Mouse (Mus musculus) gastrocnemius, postnatal 36 days (tissue): ENCODE data around the gene Slc11a1. TPM values are rescaled to one million over a fixed set of nuclear protein-coding genes. Genes with fewer than 3 reads are reported as not detected.

Source experiments
- DNase-seq, 2 experiments: peaks; one replicate each; pipeline ENCODE4 v3.0.0; 2022
- intact Hi-C: fragments of 180-260 bp; cut with DNase I; formaldehyde crosslinking; loops from one replicate; pipeline ENCODE4 v1.15.1; 2025
- total RNA-seq, 2 experiments: library from RNA; stranded (reverse); gene quantifications; 2 replicates each; pipeline ENCODE4 v1.2.3; 2021

Gene Slc11a1
- total RNA-seq, 2 experiments from 2014 or later = 3.0 to 3.9 TPM

DNA sequence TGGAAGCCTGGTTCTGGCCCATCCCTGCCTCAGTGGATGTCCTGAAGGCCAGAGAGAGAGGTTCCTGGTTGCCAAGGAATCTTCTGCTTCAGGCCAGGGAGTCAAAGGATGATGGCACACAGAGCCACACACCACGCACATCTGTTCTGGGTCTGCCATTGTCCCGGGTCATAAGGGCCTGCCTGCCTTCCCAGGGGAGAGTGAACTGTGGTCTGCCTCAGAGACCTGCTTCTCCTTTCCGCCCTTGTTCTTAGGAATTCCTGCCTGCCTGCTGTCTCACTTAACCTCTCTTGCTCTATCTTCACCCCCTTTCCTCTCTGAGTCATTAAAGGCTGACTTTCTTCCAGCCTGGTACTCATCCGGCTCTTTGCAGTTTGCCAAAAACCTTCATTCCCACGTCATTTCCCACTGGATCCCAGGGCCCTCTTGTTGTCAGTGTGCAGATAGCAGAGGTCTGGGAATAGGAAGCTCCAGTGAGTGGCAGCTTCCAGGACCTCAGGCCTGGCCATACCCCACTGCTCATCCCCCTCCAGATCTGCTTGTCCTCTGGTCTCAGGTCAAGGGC, 22.4 kb upstream of the Slc11a1 start:
- no peak for DNase-seq
- intact Hi-C loops = no loop called here

DNA sequence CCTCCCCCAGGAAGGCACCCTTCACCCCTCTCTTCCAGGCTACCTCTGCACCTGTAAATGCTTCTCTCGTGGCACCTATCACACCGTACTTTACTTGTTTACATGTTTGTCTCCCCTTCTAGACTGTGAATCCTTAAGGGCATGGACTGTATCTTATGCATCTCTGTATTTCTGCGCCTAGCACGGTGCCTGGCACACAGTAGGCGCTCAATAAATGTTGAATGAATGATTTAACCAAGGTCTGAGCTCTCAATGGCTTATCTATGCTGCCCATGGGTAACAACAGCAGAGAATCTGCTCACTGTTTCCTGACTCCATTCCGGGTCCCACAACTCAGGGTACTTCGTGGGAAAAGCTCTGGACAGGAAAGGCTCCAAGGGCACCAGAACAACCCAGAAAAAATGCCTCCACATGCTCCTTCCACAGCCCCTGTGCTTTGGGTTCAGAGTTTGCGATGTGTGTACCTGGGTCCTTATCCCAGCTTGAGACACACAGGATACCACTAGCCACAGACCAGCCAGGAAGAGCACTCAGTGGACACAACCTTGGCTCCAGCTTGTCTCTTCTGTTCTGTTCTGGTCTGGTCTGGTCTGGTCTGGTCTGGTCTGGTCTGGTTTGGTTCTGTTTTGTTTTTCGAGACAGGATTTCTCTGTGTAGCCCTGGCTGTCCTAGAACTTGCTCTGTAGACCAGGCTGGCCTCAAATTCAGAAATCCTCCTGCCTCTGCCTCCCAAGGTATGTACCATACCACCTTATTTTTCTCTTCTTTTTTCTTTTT, 21.4 kb upstream of the Slc11a1 start:
- no peak for DNase-seq
- intact Hi-C loops = no loop called here

DNA sequence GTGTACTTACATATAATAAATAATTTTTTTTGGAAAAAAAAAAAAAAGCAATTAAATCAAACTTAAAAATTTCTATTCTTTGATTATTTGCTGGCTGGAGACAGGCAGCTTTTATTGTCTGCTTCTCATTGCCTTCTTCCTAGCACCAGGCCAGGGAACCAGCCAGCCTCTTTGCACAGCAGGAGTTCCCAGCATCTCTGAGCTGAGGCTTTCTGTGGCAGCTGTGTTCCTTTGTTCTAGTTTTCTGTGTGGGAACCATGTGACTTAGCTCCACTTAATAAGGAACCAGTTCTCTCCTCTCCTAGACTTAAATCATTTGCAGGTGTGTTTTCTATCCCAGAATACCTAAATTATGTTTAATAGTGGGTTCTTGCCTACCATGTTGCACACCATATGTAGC, 17.5 kb upstream of the Slc11a1 start:
- intact Hi-C loops = no loop called here

DNA sequence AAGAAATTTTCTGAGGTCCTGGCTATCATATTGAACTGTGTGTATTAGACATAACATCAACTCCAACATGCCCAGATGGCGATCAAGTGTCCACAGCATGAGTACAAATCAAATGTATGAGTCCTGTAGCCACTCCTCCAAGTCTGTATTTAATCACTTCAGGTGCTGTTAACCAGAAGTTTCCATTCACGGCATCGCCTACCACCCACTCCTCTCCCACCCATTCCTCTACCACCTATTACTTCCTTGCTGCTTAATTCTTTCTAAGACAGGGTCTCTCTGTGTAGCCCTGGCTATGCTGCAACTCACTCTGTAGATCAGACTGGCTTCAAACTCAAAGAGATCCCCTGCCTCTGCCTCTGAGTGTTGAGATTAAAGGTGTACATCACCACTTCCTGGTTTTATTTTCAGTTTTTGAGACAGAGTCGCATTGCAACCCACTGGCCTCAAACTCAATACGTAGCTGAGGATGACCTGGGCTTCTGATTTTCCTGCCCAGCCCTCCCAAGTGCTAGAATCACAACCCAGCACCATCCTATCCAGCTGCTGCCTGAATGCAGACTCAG, 15.0 kb upstream of the Slc11a1 start:
- intact Hi-C loops = loop anchor here (5.0 kb wide), 1 partner anchor 153 kb away; no protein-coding TSS in a partner anchor

More for the DNA sequence above, 17.5 kb upstream of the Slc11a1 start:
- DNase-seq = no peak

DNA sequence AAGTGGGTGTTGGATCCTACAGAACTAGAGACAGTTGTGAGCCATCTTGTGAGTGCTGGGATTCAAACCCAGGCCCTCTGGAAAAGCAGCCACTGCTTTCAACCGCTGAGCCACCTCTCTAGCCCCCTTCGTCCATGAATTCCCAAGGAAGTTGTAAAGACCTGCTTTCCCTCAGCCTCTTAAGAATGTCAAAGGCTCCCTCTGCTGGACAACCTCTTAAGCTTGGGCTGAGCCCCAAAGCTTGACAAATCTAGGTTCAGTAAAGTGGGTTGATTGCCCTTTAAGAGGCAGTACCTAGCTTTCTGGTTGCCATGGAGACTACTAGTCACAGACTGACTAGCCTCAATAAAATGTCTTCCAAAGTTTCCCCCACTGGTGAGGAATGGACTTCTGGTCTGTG, 13.2 kb upstream of the Slc11a1 start, which contains the start of gene Catip:
Gene Catip (plus strand): TSS at position 297 of the 400 bp plus-strand sequence.
- peak; percentile 49 to 55 for DNase-seq
- intact Hi-C loops = loop anchor here (2.0 to 5.0 kb wide), 2 partner anchors 49 to 155 kb away; no protein-coding TSS in a partner anchor

More for the DNA sequence above, 15.0 kb upstream of the Slc11a1 start:
- no peak for DNase-seq

DNA sequence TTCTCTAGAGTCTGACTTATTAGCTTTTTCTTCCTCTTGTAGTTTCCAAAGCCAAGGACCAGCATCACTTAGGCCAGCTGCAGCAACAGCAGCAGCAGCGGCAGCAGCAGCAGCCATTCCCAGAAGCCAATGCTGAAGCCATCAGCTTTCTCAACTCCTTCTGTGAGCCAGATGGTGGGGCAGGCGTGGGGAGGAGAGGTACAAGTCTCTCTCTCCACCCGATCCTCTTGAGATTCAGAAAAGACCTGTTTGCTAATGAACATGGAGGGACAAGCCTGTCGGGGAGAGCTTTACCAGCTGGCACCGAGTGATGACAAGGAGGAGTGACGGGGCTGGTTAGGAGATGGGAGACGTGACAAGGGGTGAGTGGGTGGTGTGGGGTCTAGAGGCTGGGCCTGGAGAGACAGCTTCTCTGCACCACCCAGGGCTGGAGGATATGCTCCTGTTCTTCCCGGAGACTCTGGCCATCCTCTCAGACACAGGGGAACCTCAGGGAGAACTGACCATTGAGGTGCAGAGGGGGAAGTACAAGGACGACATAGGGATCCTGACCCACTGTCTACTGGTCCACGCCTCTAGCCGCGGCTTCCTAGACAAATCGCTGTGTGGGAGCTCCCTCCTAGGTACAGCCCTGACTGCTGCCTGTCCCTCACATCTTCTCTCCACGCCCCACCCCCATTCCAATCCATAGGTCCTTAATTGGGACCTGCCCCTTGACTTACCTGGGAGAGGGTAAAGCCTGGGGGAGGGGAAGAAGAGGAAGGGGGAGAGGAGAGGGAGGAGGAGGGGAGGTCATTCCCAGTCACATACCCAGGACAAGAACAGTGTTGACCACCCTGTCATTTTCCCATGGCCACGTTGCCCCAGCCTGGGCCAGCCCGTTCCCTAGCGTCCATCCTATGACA, 12.4 kb upstream of the Slc11a1 start:
- intact Hi-C loops = loop anchor here (2.0 to 5.0 kb wide), 2 partner anchors 50 to 155 kb away; no protein-coding TSS in a partner anchor
- DNase-seq = no peak

DNA sequence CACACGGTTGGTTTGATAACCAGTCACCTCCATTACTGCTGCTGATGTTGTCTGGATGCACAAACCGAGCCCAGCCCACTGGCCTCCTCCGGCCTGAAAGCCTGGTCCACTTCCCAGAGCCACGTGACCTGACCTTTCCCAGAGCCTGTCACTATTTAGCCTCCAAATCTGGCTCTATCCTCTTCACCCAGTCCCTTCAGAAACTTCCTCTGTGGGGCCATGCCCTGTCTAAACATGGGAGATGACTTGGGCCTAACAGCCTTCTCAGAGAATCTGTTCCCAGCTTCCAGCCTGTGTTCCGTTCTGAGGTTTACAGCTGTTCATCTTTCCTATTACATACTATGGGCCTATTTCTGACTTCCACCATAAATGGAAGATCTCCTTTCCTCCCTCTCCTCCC, 11.6 kb upstream of the Slc11a1 start:
- intact Hi-C loops = loop anchor here (2.0 to 5.0 kb wide), 2 partner anchors 51 to 156 kb away; no protein-coding TSS in a partner anchor
- peak in 1 of 2 experiments; percentile 7 for DNase-seq

DNA sequence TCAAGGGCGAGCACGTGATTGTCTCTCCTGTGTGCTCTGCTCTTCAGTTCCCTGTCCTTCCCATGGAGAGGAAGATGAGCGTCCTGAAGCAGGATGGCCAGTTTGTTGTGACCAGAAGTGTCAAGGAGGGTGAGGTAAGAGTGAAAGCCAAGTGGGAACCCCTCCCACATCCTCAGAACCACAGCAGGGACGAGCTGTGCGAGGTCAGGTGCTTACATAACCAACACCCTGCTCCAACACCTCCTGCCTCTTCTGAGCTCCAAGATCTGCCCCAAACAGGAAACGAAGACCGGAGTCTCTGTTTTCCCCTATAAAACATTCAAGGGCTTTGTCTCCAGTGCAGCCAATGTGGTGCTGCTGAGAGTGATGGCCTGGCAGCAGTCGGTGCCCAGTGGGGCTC, 10.7 kb upstream of the Slc11a1 start:
- intact Hi-C loops = loop anchor here (5.0 kb wide), 1 partner anchor 157 kb away; no protein-coding TSS in a partner anchor
- DNase-seq = peak in 1 of 2 experiments; percentile 3

DNA sequence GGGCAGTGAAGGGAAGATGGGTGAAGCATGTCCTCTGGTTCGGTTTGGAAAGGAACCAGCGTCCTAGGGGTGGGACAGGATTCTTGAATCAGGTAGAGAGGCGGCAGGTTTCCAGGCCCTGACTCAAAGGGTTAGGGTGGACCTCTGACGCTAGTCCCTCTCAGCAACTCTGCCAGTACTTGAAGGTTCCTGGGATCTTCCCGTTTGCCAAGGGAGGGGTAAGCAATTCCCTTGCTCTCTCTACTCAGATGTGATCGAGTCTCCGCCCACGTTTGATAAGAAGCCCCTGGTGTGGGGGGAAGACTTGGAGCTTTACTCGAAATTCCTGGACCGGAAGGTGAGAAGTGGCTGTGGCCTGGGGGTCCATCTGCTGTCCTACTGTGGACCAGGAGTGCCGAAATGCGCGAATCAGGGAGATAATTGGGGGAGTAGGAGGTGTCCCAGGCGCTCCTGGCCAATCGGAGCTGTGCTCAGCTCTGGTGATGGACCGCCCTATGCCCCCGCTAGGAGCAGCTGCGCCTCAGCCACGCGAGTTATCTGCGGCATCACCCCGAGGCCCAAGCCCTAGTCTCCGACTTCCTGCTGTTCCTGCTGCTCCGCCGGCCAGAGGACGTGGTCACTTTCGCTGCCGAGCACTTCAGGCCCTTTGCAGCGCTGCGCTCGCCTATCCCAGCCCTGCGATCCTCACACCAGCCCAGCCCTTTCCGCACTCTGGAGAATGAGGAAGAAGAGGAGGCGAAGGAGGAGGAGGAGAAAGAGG, 6.9 kb upstream of the Slc11a1 start:
- intact Hi-C loops = no loop called here
- DNase-seq = peak; percentile 54 to 57

DNA sequence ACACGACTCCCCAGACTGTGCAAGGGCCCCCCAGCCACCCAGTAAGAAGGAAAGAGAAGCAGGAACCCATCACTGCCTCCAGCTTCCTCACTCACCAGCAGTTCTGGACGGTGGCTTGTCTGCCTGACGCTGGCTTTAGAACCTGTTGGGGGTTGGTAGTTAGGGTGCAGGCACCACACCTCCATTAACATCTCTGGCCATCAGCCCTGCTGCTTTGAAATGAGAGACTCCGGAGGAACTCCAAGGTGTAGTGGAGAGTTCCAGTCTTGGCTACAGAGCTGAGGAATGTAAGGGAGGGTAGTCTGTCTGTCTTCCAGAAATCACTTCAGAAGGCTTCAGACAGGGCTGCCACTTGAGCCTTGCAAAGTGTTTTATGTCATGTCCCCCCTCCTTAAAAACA, 5.0 kb upstream of the Slc11a1 start:
- intact Hi-C loops = no loop called here
- DNase-seq = peak in 1 of 2 experiments; percentile 0

DNA sequence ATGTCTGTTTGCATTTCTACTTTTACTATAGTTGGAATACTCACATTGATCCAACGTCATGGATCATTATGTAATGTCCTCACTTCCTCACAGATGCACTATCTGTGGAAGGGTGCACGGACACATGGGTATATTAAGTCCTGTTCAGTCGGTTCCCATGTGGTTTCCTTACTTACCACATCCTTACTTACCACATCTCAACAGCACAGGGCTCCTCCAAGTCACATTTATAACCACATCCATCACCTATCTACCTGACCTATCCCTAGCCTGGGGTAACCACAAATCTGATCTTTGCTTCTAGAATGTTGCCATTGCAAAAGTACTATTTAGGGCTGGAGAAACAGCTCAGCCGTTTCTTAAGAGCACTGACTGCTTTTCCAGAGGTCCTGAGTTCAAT, 1.6 kb upstream of the Slc11a1 start:
- intact Hi-C loops = no loop called here
- no peak for DNase-seq

DNA sequence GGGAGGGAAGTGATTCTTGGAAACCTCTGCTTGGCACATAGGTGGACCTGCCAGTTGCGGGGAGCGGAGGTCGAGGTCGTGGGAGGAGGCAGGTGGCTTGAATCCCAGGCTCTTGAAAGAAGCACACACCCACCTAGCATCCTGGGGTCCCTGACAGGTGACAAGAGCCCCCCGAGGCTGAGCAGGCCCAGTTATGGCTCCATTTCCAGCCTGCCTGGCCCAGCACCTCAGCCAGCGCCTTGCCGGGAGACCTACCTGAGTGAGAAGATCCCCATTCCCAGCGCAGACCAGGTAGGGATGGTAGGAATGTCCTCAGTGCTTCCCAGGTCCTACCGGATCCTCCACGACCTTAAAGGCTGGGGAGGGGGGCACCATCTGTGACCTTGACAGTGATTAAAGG, 566 bp downstream of the Slc11a1 start:
- DNase-seq = no peak
- intact Hi-C loops = no loop called here

DNA sequence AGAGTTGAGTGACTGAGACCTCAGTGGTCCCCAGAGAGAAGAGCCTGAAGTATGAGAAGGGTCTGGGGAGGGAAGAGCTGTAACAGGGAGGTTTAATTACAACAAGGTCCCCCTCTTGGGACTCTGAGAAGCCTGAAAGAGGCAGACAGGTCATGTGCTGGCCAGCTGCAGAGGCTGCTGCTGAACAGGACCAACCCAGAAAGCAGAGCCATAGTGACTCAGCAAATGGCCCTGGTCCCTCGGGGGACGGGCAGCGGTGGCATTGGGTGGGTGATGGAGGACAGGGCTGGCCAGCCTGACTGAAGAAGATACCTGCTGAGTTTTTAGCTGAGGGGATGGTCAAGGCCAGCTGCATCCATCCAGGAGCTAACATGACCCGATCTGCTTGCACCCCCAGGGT, 1.4 kb downstream of the Slc11a1 start:
- intact Hi-C loops = no loop called here
- peak in 1 of 2 experiments; percentile 46 for DNase-seq

DNA sequence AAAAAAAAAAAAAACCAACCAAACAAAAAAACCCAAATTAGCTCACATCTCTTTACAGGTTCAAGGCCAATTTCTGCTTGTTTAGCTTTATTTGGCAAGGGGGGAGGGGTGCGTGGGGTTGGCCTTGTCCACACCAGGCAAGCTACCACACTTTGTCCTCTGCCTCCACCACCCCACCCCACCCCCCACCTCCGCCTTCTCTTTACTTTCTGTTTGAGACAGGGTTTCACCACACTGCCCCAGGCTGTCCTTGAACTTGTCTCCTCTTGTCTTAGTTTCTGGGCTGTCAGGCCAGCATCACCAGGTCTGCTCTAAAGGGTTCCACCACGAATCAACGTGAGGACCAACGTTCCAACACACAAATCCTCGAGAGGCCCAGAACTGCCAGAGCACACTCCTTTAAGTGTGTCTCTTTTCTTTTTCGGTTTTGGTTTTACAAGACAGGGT, 4.1 kb downstream of the Slc11a1 start:
- DNase-seq = no peak
- intact Hi-C loops = no loop called here

DNA sequence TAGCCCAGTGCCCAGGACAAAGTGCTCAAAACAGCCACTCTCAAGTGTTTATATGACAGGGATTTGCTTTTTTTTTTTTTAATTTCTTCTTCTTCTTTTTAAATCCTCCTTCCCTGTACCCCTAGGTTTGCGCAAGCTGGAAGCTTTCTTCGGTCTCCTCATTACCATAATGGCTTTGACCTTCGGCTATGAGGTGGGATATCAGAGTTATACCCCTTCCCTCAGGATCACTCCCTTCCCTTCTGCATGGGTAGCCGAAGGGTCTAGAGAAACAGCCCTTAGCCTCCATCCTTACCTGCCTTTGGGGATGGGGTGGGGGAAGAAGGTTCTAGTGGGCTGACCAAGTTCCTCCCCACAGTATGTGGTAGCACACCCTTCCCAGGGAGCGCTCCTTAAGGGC, 5.5 kb downstream of the Slc11a1 start:
- no peak for DNase-seq
- intact Hi-C loops = no loop called here

DNA sequence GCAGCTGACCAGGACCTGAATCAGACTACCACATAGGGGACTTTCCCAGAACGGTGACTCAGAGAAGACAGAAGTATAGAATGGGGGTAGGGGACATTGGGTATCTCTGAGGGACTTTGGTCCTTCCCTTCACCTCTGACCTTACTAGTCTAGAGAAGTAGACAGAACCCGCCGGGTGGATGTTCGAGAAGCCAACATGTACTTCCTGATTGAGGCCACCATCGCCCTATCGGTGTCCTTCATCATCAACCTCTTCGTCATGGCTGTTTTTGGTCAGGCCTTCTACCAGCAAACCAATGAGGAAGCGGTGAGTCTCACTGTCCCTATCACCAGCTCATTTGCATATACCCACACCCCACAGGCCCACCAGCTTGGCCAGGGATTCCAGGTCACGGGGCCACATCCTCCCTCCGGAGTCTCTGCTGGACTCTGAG, 6.6 kb downstream of the Slc11a1 start:
- intact Hi-C loops = no loop called here
- DNase-seq = no peak

DNA sequence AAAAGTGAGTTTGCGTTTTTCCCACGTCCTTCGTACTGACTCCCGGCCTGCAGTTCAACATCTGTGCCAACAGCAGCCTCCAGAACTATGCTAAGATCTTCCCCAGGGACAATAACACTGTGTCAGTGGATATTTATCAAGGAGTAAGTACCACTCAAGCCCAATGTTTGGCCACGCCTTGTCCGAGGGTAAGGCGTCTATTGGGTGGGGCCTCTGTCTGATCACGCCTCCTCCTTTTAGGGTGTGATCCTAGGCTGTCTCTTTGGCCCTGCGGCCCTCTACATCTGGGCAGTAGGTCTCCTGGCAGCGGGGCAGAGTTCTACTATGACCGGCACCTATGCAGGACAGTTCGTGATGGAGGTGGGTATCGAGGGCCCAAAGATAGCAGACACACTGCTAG, 8.4 kb downstream of the Slc11a1 start:
- DNase-seq = no peak
- intact Hi-C loops = no loop called here

DNA sequence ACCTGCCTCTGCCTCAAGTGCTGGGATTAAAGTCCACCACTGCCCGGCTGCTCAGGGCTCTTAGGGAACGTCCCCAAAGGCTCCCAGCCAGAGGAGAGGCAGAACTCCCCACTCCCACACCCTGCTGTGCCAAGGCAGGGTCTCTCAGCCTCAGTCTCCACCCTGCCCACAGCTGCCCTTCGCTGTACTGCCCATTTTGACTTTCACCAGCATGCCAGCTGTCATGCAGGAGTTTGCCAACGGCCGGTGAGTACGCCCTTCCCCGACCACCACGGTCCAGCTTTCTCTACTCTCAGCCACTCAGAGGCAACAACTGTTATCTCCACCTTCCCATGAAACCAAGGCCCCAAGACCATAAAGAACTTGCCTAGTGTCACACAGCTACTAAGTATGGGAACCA, 9.5 kb downstream of the Slc11a1 start:
- intact Hi-C loops = no loop called here
- DNase-seq = no peak

DNA sequence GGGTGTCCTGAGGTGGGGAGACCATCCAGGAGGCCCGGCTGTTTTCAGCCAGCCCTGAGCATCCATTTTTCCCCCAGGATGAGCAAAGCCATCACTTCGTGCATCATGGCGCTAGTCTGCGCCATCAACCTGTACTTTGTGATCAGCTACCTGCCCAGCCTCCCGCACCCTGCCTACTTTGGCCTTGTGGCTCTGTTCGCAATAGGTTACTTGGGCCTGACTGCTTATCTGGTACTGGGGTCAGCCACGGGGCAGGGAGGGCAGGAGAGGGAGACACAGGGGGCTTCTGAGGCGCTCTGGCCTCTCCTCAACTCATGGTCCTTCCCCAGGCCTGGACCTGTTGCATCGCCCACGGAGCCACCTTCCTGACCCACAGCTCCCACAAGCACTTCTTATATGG, 10.1 kb downstream of the Slc11a1 start:
- no peak for DNase-seq
- intact Hi-C loops = no loop called here

DNA sequence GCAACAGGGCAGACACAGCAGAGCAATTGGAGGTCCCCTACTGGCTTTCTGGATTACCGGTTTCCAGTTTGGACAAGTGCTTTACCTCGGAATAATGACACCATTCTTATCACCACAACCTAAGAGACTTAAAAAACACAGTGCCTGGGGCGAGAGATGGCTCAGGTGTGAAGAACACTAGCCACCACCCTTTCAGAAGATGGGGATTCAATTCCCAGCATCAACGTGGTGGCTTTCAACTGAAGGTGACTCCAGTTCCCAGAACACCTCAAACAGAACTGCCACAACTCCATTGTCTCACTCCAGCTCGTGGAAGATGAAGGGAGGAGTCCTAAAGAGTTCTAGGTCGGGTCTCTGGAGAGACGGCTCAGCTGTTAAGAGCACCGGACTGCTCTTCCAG, 10.5 kb downstream of the Slc11a1 start:
- DNase-seq = no peak
- intact Hi-C loops = no loop called here
